8 mouse cellular contexts compared by ENCODE assay signal in the genomic region with DNA sequence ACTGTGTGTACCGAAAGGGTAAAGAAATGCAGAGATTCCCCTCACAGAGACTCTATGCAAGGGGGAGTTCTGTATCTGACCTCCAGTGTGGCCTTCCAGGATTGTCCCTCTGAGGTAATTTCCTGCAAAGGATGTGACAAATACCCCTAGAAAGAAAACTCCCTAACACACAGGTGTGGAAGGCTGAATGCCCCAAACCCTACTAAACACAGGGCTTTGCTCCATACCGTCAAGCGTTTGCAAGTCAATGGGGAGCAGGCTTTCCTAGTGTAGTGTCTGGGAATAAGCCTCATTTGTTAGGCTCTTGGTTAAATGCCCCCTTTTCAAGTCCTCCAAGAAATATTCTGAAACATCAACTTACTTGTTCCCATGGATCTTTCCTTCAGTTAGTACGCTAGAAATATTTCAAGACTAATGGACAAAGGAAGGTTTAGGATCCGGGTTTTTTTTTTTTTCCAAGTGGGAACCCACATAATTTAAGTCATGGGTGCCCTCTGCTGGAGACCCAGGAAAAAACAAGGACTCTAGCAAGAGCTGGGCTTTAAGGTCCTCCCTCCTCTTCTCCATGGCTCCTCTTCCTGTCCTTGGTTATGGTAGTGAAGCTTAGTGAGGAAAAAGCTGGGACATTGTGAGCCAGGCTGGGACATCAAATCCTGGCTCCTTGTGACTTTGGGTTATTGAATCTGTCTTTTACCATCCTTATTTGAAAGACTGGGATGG.
DNase-seq lines count a peak whose midpoint lies in the region; ATAC-seq and TF ChIP-seq lines count a peak whose summit lies in the region.

No protein-coding gene starts in this region.

- no peak overlapping the region for H3K4me3 ChIP-seq in kidney, embryonic 14.5 days (ENCODE audit: low read length)
- H3K4me3 ChIP-seq in cerebellum, adult 2 months (replicated peaks; ENCODE audit: insufficient read depth, low read depth, low read length), result no peak overlapping the region
- no peak overlapping the region for H3K4me3 ChIP-seq in hindbrain, embryonic 15.5 days
- no peak overlapping the region for H3K4me3 ChIP-seq in midbrain, embryonic 13.5 days (replicated peaks)
- no peak overlapping the region for H3K4me3 ChIP-seq in stomach, embryonic 16.5 days (replicated peaks; ENCODE audit: low read length)

- H3K36me3 ChIP-seq in kidney, embryonic 14.5 days (ENCODE audit: control insufficient read depth, insufficient read depth, low read length), result no peaks in the 10 kb centered on the region
- H3K36me3 ChIP-seq in hindbrain, embryonic 15.5 days, result no peaks in the 10 kb centered on the region
- H3K36me3 ChIP-seq in midbrain, embryonic 13.5 days, result no peaks in the 10 kb centered on the region
- no peaks in the 10 kb centered on the region for H3K36me3 ChIP-seq in stomach, embryonic 16.5 days (ENCODE audit: control insufficient read depth, insufficient read depth, low read length)

- H3K27me3 ChIP-seq in kidney, embryonic 14.5 days (ENCODE audit: control insufficient read depth, insufficient read depth, low read length), result no peaks in the 10 kb centered on the region
- no peaks in the 10 kb centered on the region; the same call in 1 of the 2 replicates for H3K27me3 ChIP-seq in cerebellum, adult 2 months (ENCODE audit: control insufficient read depth, insufficient read depth, low read length)
- no peaks in the 10 kb centered on the region for H3K27me3 ChIP-seq in hindbrain, embryonic 15.5 days
- no peaks in the 10 kb centered on the region for H3K27me3 ChIP-seq in midbrain, embryonic 13.5 days
- no peaks in the 10 kb centered on the region for H3K27me3 ChIP-seq in stomach, embryonic 16.5 days (ENCODE audit: control insufficient read depth, insufficient read depth, low read length)

- no peak overlapping the region for H3K27ac ChIP-seq in kidney, embryonic 14.5 days (ENCODE audit: low read depth, low read length)
- no peak overlapping the region for H3K27ac ChIP-seq in cerebellum, adult 2 months (ENCODE audit: insufficient read depth, low read length)
- H3K27ac ChIP-seq in hindbrain, embryonic 15.5 days (replicated peaks), result no peak overlapping the region
- no peak overlapping the region for H3K27ac ChIP-seq in midbrain, embryonic 13.5 days
- H3K27ac ChIP-seq in stomach, embryonic 16.5 days (ENCODE audit: low read length), result peak overlapping the region; percentile 85; the same call in 1 of the 2 replicates

- no peak overlapping the region for H3K9ac ChIP-seq in kidney, embryonic 14.5 days (ENCODE audit: low read depth, low read length)
- H3K9ac ChIP-seq in hindbrain, embryonic 15.5 days, result no peak overlapping the region
- H3K9ac ChIP-seq in midbrain, embryonic 13.5 days (replicated peaks), result no peak overlapping the region
- 0 out of 2 replicates have a peak overlapping the region, but pooled peaks have one; percentile 11 for H3K9ac ChIP-seq in stomach, embryonic 16.5 days (ENCODE audit: low read length)

- 48% methylated on average over 5 of the region's 5 CpGs for WGBS in kidney, embryonic 14.5 days
- WGBS in cerebellum, adult 2 months, result 48% methylated on average over 5 of the region's 5 CpGs
- 25% methylated on average over 5 of the region's 5 CpGs for WGBS in hindbrain, embryonic 15.5 days
- WGBS in midbrain, embryonic 13.5 days, result 32% methylated on average over 5 of the region's 5 CpGs
- WGBS in stomach, embryonic 16.5 days, result 39% methylated on average over 5 of the region's 5 CpGs

- H3K9me3 ChIP-seq in kidney, embryonic 14.5 days (ENCODE audit: control insufficient read depth, low read length), result no peaks in the 10 kb centered on the region; the same call in 1 of the 2 replicates
- H3K9me3 ChIP-seq in hindbrain, embryonic 15.5 days, result no peaks in the 10 kb centered on the region
- no peaks in the 10 kb centered on the region; the same call in 1 of the 2 replicates for H3K9me3 ChIP-seq in midbrain, embryonic 13.5 days
- no peaks in the 10 kb centered on the region for H3K9me3 ChIP-seq in stomach, embryonic 16.5 days (replicated peaks; ENCODE audit: control insufficient read depth, low read length)

- TF ChIP-seq POLR2A in cerebellum, adult 2 months (IDR thresholded peaks at IDR 0.05; ENCODE audit: borderline replicate concordance, insufficient read depth, low read length), result no peak

- peaks cover 18% of the 10 kb centered on the region for H3K4me1 ChIP-seq in kidney, embryonic 14.5 days (ENCODE audit: control insufficient read depth, insufficient read depth, low read length)
- peaks cover 5% of the 10 kb centered on the region; the same call in 1 of the 2 replicates for H3K4me1 ChIP-seq in cerebellum, adult 2 months (ENCODE audit: control insufficient read depth, insufficient read depth, low read length)
- peaks cover 10% of the 10 kb centered on the region for H3K4me1 ChIP-seq in hindbrain, embryonic 15.5 days (replicated peaks)
- H3K4me1 ChIP-seq in midbrain, embryonic 13.5 days (replicated peaks), result peaks cover 6% of the 10 kb centered on the region; the same call in 1 of the 2 replicates
- peaks cover 34% of the 10 kb centered on the region for H3K4me1 ChIP-seq in stomach, embryonic 16.5 days (ENCODE audit: control insufficient read depth, insufficient read depth, low read length)

- peak; percentile 82 for DNase-seq in kidney, adult 11 months
- peak; percentile 57 to 58 for DNase-seq in cerebellum, adult 2 months
- DNase-seq in left cerebral cortex, adult 11 months (ENCODE audit: low spot score), result peak; percentile 66

- no peak overlapping the region for H3K4me2 ChIP-seq in kidney, embryonic 14.5 days (replicated peaks; ENCODE audit: low read depth, low read length)
- no peak overlapping the region for H3K4me2 ChIP-seq in hindbrain, embryonic 15.5 days
- no peak overlapping the region for H3K4me2 ChIP-seq in midbrain, embryonic 13.5 days (replicated peaks)
- no peak overlapping the region for H3K4me2 ChIP-seq in stomach, embryonic 16.5 days (ENCODE audit: low read depth, low read length)

- no peak for ATAC-seq in kidney, embryonic 14.5 days (ENCODE audit: low FRiP score, low TSS enrichment)
- ATAC-seq in frontal cortex, adult (ENCODE audit: low TSS enrichment), result peak; percentile 87
- ATAC-seq in hindbrain, embryonic 15.5 days (ENCODE audit: low FRiP score, low read depth), result peak; percentile 50; the same call in 1 of the 2 replicates
- ATAC-seq in midbrain, embryonic 13.5 days, result peak; percentile 55; the same call in 1 of the 2 replicates
- no peak for ATAC-seq in stomach, embryonic 16.5 days (ENCODE audit: insufficient read depth, low FRiP score)

- peak; percentile 49; the same call in 1 of the 2 replicates for TF ChIP-seq CTCF in cerebellum, adult 2 months (IDR thresholded peaks at IDR 0.05; ENCODE audit: borderline replicate concordance, insufficient read depth, low read depth, low read length)

Comparison
In these comparisons a context has a peak if more than half of its experiments do, and no peak if none do; other contexts are left out.
1. ATAC-seq: peak in frontal cortex, adult (single experiment), hindbrain, embryonic 15.5 days (single experiment) and midbrain, embryonic 13.5 days (single experiment); none in kidney, embryonic 14.5 days (single experiment) and stomach, embryonic 16.5 days (single experiment).
2. Peak in every context shown above with its lines, with median percentiles within 50 percentile points of each other: DNase-seq.